Mouse (Mus musculus) monocyte, adult 5-6 weeks (primary cell): ENCODE data around the gene Slc39a11. TPM values are rescaled to one million over a fixed set of nuclear protein-coding genes. Genes with fewer than 3 reads are reported as not detected.

Source experiments
- ATAC-seq: fragments of 153-309, 156-312 bp; replicated peaks from 2 replicates; pipeline ENCODE4 v1.8.0; 2017; ENCODE audit warnings: mild to moderate bottlenecking; ENCODE audit not compliant: low TSS enrichment, insufficient number of reproducible peaks, severe bottlenecking, poor library complexity, low FRiP score
- total RNA-seq: library from RNA; stranded (forward); fragments of 200-1000, 200-491, 200-594 nt; gene quantifications from 3 replicates; pipeline ENCODE4 v1.2.3, GENCODE M21; 2017

Slc39a11 gene
- total RNA-seq, 1 experiment from 2014 or later, result 8.9 TPM

GRCm38 (mm10) chr11:113411798-113412197 lies 238.1 kb downstream of the Slc39a11 start:
- no peak for ATAC-seq

GRCm38 (mm10) chr11:113409121-113409520 lies 240.8 kb downstream of the Slc39a11 start:
- no peak for ATAC-seq

- ATAC-seq, result no peak
These were observed 242.4 kb downstream of the Slc39a11 start for GRCm38 (mm10) chr11:113407474-113407873.

- no peak for ATAC-seq
These were observed 249.0 kb downstream of the Slc39a11 start for GRCm38 (mm10) chr11:113400868-113401267.

GRCm38 (mm10) chr11:113399601-113400000 lies 250.3 kb downstream of the Slc39a11 start:
- no peak for ATAC-seq

- no peak for ATAC-seq
These were observed 252.5 kb downstream of the Slc39a11 start for GRCm38 (mm10) chr11:113397394-113397793.

- no peak for ATAC-seq
These were observed 256.3 kb downstream of the Slc39a11 start for GRCm38 (mm10) chr11:113393366-113394150.

GRCm38 (mm10) chr11:113391664-113392063 lies 258.2 kb downstream of the Slc39a11 start:
- no peak for ATAC-seq

GRCm38 (mm10) chr11:113389637-113390036 lies 260.2 kb downstream of the Slc39a11 start:
- no peak for ATAC-seq

- no peak for ATAC-seq
These were observed 267.0 kb downstream of the Slc39a11 start for GRCm38 (mm10) chr11:113382674-113383571.

GRCm38 (mm10) chr11:113381550-113381949 lies 268.3 kb downstream of the Slc39a11 start:
- no peak for ATAC-seq

GRCm38 (mm10) chr11:113378867-113379266 lies 271.0 kb downstream of the Slc39a11 start:
- ATAC-seq, result no peak

- no peak for ATAC-seq
These were observed 273.8 kb downstream of the Slc39a11 start for GRCm38 (mm10) chr11:113376066-113376465.

- no peak for ATAC-seq
These were observed 276.0 kb downstream of the Slc39a11 start for GRCm38 (mm10) chr11:113373926-113374325.

GRCm38 (mm10) chr11:113373331-113373730 lies 276.5 kb downstream of the Slc39a11 start:
- ATAC-seq, result 0 out of 2 replicates have a peak, but pooled peaks have one; percentile 27

- ATAC-seq, result no peak
These were observed 281.8 kb downstream of the Slc39a11 start for GRCm38 (mm10) chr11:113368046-113368445.

GRCm38 (mm10) chr11:113366257-113367030 lies 283.4 kb downstream of the Slc39a11 start:
- no peak for ATAC-seq

GRCm38 (mm10) chr11:113363739-113364138 lies 286.1 kb downstream of the Slc39a11 start:
- ATAC-seq, result no peak

GRCm38 (mm10) chr11:113362617-113363016 lies 287.3 kb downstream of the Slc39a11 start:
- no peak for ATAC-seq
